In the genomic region with DNA sequence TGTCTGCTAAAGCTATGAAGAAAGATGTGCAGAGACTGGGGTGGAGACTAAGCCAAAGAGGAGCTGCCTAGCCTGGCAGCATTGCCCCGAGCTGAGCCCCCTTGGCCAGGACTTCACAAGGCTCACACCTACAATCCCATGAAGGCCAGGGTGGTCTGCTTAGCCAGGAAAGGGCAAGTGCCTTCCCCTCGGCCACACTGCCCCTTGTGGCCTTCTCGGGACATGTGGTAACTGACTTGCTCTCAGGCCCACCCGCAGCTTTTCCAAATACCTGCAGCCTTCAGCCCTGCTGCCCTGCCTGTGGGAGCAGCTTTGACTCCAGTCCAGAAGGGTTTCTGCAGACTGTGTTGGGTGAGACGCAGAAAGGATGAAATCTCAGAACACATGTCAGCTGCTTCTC, we compare ENCODE assay signal across 11 mouse cellular contexts. TPM values are rescaled to one million over a fixed set of nuclear protein-coding genes. Genes with fewer than 3 reads are reported as not detected.
A peak's percentile ranks its signal among the peaks of the same experiment; 100 is the strongest.
DNase-seq lines count a peak whose midpoint lies in the region; ATAC-seq and TF ChIP-seq lines count a peak whose summit lies in the region.
"Had no signal": no experiment of that assay in that cellular context is flagged by ENCODE, and none has a peak within 500 bp of the region (broad histone marks: within the 10 kb centered on the region; RNA-seq: fewer than 3 reads in every experiment).

No protein-coding gene starts in this region.

- H3K9ac ChIP-seq in hindbrain, embryonic 14.5 days = no peak overlapping the region
- H3K9ac ChIP-seq in lung, postnatal 0 days (replicated peaks; ENCODE audit: low read depth) = no peak overlapping the region
- H3K9ac ChIP-seq in neural tube, embryonic 13.5 days = no peak overlapping the region
- H3K9ac ChIP-seq: embryonic facial prominence, embryonic 13.5 days had no signal

- intact Hi-C loops in left cerebral cortex, postnatal 36 days (cut with DNase I) = no loop called here

- peaks cover 48% of the 10 kb centered on the region for H3K27me3 ChIP-seq in hindbrain, embryonic 10.5 days (ENCODE audit: insufficient read depth, poor library complexity, severe bottlenecking)
- H3K27me3 ChIP-seq in hindbrain, embryonic 14.5 days (ENCODE audit: control insufficient read depth, insufficient read depth, low read length) = peaks cover 20% of the 10 kb centered on the region; the same call in 1 of the 2 replicates
- no peaks in the 10 kb centered on the region for H3K27me3 ChIP-seq in lung, postnatal 0 days (replicated peaks; ENCODE audit: insufficient read depth, low read length)
- peaks cover 46% of the 10 kb centered on the region for H3K27me3 ChIP-seq in neural tube, embryonic 13.5 days

- TF ChIP-seq CTCF in lung, postnatal 0 days (IDR thresholded peaks at IDR 0.05) = peak; percentile 62

- no peak for ATAC-seq in hindbrain, embryonic 14.5 days (ENCODE audit: low FRiP score)
- no peak for ATAC-seq in lung, postnatal 0 days
- 0 out of 2 replicates have a peak, but pooled peaks have one; percentile 26 for ATAC-seq in neural tube, embryonic 13.5 days (ENCODE audit: low read depth)

- H3K4me2 ChIP-seq in hindbrain, embryonic 14.5 days (replicated peaks) = no peak overlapping the region
- H3K4me2 ChIP-seq in lung, postnatal 0 days (replicated peaks; ENCODE audit: low read depth, low read length) = no peak overlapping the region
- H3K4me2 ChIP-seq in neural tube, embryonic 13.5 days = no peak overlapping the region
- H3K4me2 ChIP-seq: embryonic facial prominence, embryonic 13.5 days had no signal

- peak; percentile 38 for DNase-seq in hindbrain, embryonic 10.5 days (ENCODE audit: low spot score)
- no peak for DNase-seq in hindbrain, embryonic 14.5 days (ENCODE audit: low spot score)
- no peak for DNase-seq in lung, postnatal 0 days (ENCODE audit: low spot score)
- DNase-seq in lung, postnatal 4 days = no peak
- DNase-seq in embryo, embryonic 10.5 days (ENCODE audit: low spot score) = peak; percentile 72
- no peak for DNase-seq in left cerebral cortex, postnatal 36 days (ENCODE audit: low spot score in 2 of 2)
- DNase-seq in thymus, postnatal 14 days = no peak

- H3K9me3 ChIP-seq in hindbrain, embryonic 10.5 days = no peaks in the 10 kb centered on the region
- H3K9me3 ChIP-seq in hindbrain, embryonic 14.5 days (ENCODE audit: control insufficient read depth, low read length) = no peaks in the 10 kb centered on the region
- H3K9me3 ChIP-seq in lung, postnatal 0 days (ENCODE audit: low read length) = no peaks in the 10 kb centered on the region
- no peaks in the 10 kb centered on the region for H3K9me3 ChIP-seq in neural tube, embryonic 13.5 days
- H3K9me3 ChIP-seq: embryonic facial prominence, embryonic 13.5 days had no signal

- 0 out of 2 replicates have a peak, but pooled peaks cover 3% of the 10 kb centered on the region for H3K36me3 ChIP-seq in hindbrain, embryonic 10.5 days
- no peaks in the 10 kb centered on the region for H3K36me3 ChIP-seq in hindbrain, embryonic 14.5 days (replicated peaks; ENCODE audit: control insufficient read depth, insufficient read depth)
- H3K36me3 ChIP-seq in lung, postnatal 0 days (ENCODE audit: insufficient read depth, low read length) = no peaks in the 10 kb centered on the region
- no peaks in the 10 kb centered on the region for H3K36me3 ChIP-seq in neural tube, embryonic 13.5 days

- peaks cover 23% of the 10 kb centered on the region for H3K4me1 ChIP-seq in hindbrain, embryonic 10.5 days (replicated peaks)
- H3K4me1 ChIP-seq in hindbrain, embryonic 14.5 days (replicated peaks; ENCODE audit: control insufficient read depth, insufficient read depth, low read length) = no peaks in the 10 kb centered on the region
- H3K4me1 ChIP-seq in lung, postnatal 0 days (ENCODE audit: insufficient read depth, low read depth, low read length) = no peaks in the 10 kb centered on the region
- H3K4me1 ChIP-seq in neural tube, embryonic 13.5 days (replicated peaks) = peaks cover 10% of the 10 kb centered on the region

- no peak overlapping the region for H3K27ac ChIP-seq in hindbrain, embryonic 10.5 days
- H3K27ac ChIP-seq in hindbrain, embryonic 14.5 days = no peak overlapping the region
- no peak overlapping the region for H3K27ac ChIP-seq in lung, postnatal 0 days (ENCODE audit: low read length)
- no peak overlapping the region for H3K27ac ChIP-seq in neural tube, embryonic 13.5 days (replicated peaks)
- H3K27ac ChIP-seq: embryonic facial prominence, embryonic 13.5 days; macrophage had no signal

- 23% methylated on average over 5 of the region's 5 CpGs for WGBS in hindbrain, embryonic 10.5 days
- 31% methylated on average over 5 of the region's 5 CpGs for WGBS in hindbrain, embryonic 14.5 days
- whole genome bisulfite sequencing in lung, postnatal 0 days = 36% methylated on average over 5 of the region's 5 CpGs
- WGBS in neural tube, embryonic 13.5 days = 22% methylated on average over 5 of the region's 5 CpGs

- no peak overlapping the region for H3K4me3 ChIP-seq in hindbrain, embryonic 10.5 days
- H3K4me3 ChIP-seq in hindbrain, embryonic 14.5 days (replicated peaks; ENCODE audit: low read length) = no peak overlapping the region
- no peak overlapping the region for H3K4me3 ChIP-seq in lung, postnatal 0 days (ENCODE audit: low read depth, low read length)
- H3K4me3 ChIP-seq in neural tube, embryonic 13.5 days = no peak overlapping the region
- H3K4me3 ChIP-seq: embryonic facial prominence, embryonic 13.5 days had no signal

- no peak for TF ChIP-seq EP300 in lung, postnatal 0 days (IDR thresholded peaks at IDR 0.05)

RNA-seq across cellular contexts. Expression of a gene that starts 8.1 kb away (rescaled TPM):
- polyA plus RNA-seq in hindbrain, embryonic 10.5 days (2016; fragmentation: Nextera tagmentation; extraction: Ambion mirVana) = 63.6 and 67.1 TPM in 2 replicates
- 61.8 and 62.4 TPM in 2 replicates for polyA plus RNA-seq in hindbrain, embryonic 14.5 days (2014; fragmentation: Nextera tagmentation; extraction: Ambion mirVana)
- polyA plus RNA-seq in lung, postnatal 0 days (2015; fragmentation: Nextera tagmentation; extraction: Ambion mirVana) = 87.4 and 94.0 TPM in 2 replicates
- polyA plus RNA-seq in neural tube, embryonic 13.5 days (2015; fragmentation: Nextera tagmentation; extraction: Ambion mirVana) = 54.5 and 64.0 TPM in 2 replicates
- 10 to 100 TPM; 46.5 to 49.7 TPM for total RNA-seq in left cerebral cortex, postnatal 36 days (2021)
- total RNA-seq: neutrophil, adult 5-6 weeks had no signal

Comparison
In these comparisons a context has a peak if more than half of its experiments do, and no peak if none do; other contexts are left out.
1. DNase-seq: peak in hindbrain, embryonic 10.5 days (single experiment) and embryo, embryonic 10.5 days (single experiment); none in hindbrain, embryonic 14.5 days (single experiment), lung, postnatal 0 days (single experiment), lung, postnatal 4 days (0 of 2), left cerebral cortex, postnatal 36 days (0 of 2) and thymus, postnatal 14 days (single experiment).